Mouse (Mus musculus): Measurements from ENCODE around the gene Rapgef1.

- TF ChIP-seq GATA1 (IDR thresholded peaks at IDR 0.05; ENCODE audit: borderline replicate concordance, low read length) (no peak), FLI1 (IDR thresholded peaks at IDR 0.05; ENCODE audit: low read length) (no peak)
Observed at GRCm38 (mm10) chr2:29735708-29736107, 116.2 kb downstream of the Rapgef1 start.
